Mouse (Mus musculus) heart, adult 2 months (tissue): ENCODE data around the gene Olfr1249.

Source experiments
- CTCF ChIP-seq: fragments of 200-600 bp; IDR thresholded peaks from 2 replicates; pipeline ENCODE4 v1.8.1; 2022; ENCODE audit warnings: antibody characterized with exemption, mild to moderate bottlenecking, moderate library complexity
- EP300 ChIP-seq: fragments of 200-500 bp; IDR thresholded peaks from 2 replicates; pipeline ENCODE4 v1.6.1; 2011; ENCODE audit warnings: low read depth, low read length, control low read depth; ENCODE audit not compliant: insufficient read depth
- POLR2A ChIP-seq: fragments of 200-500 bp; IDR thresholded peaks from 2 replicates; pipeline ENCODE4 v1.6.1; 2011; ENCODE audit warnings: mild to moderate bottlenecking, low read depth, low read length, control low read depth; ENCODE audit not compliant: insufficient read depth

- TF ChIP-seq POLR2A (no peak), CTCF (no peak), EP300 (no peak)
Measured at GRCm38 (mm10) chr2:89671836-89672235, 37.1 kb upstream of the Olfr1249 start, which contains the start of gene Olfr1251.
